Comparison of ENCODE assay signal across 33 mouse cellular contexts in the genomic region with DNA sequence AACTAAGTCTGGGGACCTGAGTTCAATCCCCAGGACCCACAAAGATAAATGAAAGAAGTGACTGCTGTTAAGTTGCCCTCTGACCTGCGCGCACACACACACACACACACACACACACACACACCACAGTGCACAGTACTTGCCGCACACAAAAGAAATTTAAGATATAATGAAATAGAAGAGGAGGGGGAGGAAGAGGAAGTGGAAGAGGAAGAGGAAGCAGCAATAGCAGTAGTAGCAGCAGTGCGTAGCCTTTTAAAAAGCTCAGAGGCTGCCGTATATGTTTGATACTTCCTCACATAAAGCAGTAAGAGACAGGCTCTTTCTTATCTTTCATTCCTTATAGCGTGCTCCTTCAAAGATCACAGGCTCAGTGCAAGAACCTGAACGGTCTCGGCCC.
DNase-seq lines count a peak whose midpoint lies in the region; ATAC-seq and TF ChIP-seq lines count a peak whose summit lies in the region.
"Had no signal": no experiment of that assay in that cellular context is flagged by ENCODE, and none has a peak within 500 bp of the region (broad histone marks: within the 10 kb centered on the region; RNA-seq: fewer than 3 reads in every experiment).

No protein-coding gene starts in this region.

- H3K4me3 ChIP-seq in spleen, adult 2 months (ENCODE audit: extremely low read depth, insufficient read depth, insufficient read length), result no peak overlapping the region
- H3K4me3 ChIP-seq: embryonic facial prominence, embryonic 12.5 days; gastrocnemius, adult 2 months; heart, adult 2 months; heart, embryonic 12.5 days; hindbrain, embryonic 15.5 days; limb, embryonic 13.5 days; liver, embryonic 13.5 days; myocyte; neural tube, embryonic 13.5 days; stomach, embryonic 15.5 days had no signal

- peaks cover 3% of the 10 kb centered on the region; the same call in 1 of the 2 replicates for H3K36me3 ChIP-seq in spleen, adult 2 months (ENCODE audit: control insufficient read depth, insufficient read depth, low read length)
- peaks cover 3% of the 10 kb centered on the region; the same call in 1 of the 2 replicates for H3K36me3 ChIP-seq in splenic B cell, adult 2 months (ENCODE audit: control insufficient read depth, insufficient read depth, low read length, poor library complexity, severe bottlenecking)
- H3K36me3 ChIP-seq: stomach, embryonic 15.5 days had no signal

- TF ChIP-seq POLR2A in spleen, adult 2 months (IDR thresholded peaks at IDR 0.05; ENCODE audit: low read depth, low read length), result no peak

- TF ChIP-seq CTCF in spleen, adult 2 months (IDR thresholded peaks at IDR 0.05; ENCODE audit: extremely low read depth, insufficient read depth, insufficient read length, insufficient replicate concordance), result no peak

- peaks cover 9% of the 10 kb centered on the region; the same call in 1 of the 2 replicates for H3K4me1 ChIP-seq in spleen, adult 2 months (ENCODE audit: control insufficient read depth, insufficient read depth, insufficient read length)

- no peaks in the 10 kb centered on the region for H3K27me3 ChIP-seq in spleen, adult 2 months (ENCODE audit: control insufficient read depth, insufficient read depth, low read length)
- no peaks in the 10 kb centered on the region for H3K27me3 ChIP-seq in splenic B cell, adult 2 months (ENCODE audit: control insufficient read depth, insufficient read depth, low read length, poor library complexity, severe bottlenecking)
- H3K27me3 ChIP-seq: embryonic facial prominence, embryonic 12.5 days; heart, embryonic 12.5 days; hindbrain, embryonic 15.5 days; limb, embryonic 13.5 days; liver, embryonic 13.5 days; neural tube, embryonic 13.5 days; stomach, embryonic 15.5 days had no signal

- peak; percentile 19 to 47 for DNase-seq in spleen, adult 2 months (ENCODE audit: low read depth in 1 of 2, low spot score in 2 of 2)
- no peak for DNase-seq in spleen, postnatal 4 days (ENCODE audit: low spot score in 2 of 2)
- DNase-seq in splenic B cell, adult 2 months (ENCODE audit: low read depth, low spot score), result peak; percentile 81
- no peak for DNase-seq in adrenal gland, adult 18-20 months (ENCODE audit: low spot score in 2 of 2)
- no peak for DNase-seq in layer of hippocampus, adult 9-10 months (ENCODE audit: low spot score)
- DNase-seq: adrenal gland, postnatal 25 days; cerebellum, adult 2 months; cerebellum, postnatal 14 days; embryo, embryonic 11 days; gastrocnemius, adult 2 months; gastrocnemius, postnatal 36 days; heart, adult 2 months; heart, postnatal 4 days; kidney, adult 11 months; kidney, postnatal 14 days; liver, embryonic 13.5 days; lung, adult 18-20 months; lung, postnatal 10 days; retina, postnatal 1 day; right cerebral cortex, postnatal 14 days; thymus, postnatal 14 days had no signal

- 46% methylated on average over 8 of the region's 8 CpGs for WGBS in spleen, adult 2 months

- H3K27ac ChIP-seq in spleen, adult 2 months (ENCODE audit: insufficient read depth, low read length), result peak overlapping the region; percentile 80
- H3K27ac ChIP-seq: embryonic facial prominence, embryonic 12.5 days; gastrocnemius, adult 2 months; heart, adult 2 months; hindbrain, embryonic 15.5 days; limb, embryonic 13.5 days; liver, embryonic 13.5 days; neural tube, embryonic 13.5 days; stomach, embryonic 15.5 days had no signal

- ATAC-seq in CD4-positive, CD25-positive, alpha-beta regulatory T cell, adult 4 months, result peak; percentile 34
- ATAC-seq in megakaryocyte, adult 5-6 weeks (ENCODE audit: poor library complexity, severe bottlenecking), result peak; percentile 90
- ATAC-seq: forebrain, embryonic 16.5 days; inflammation-experienced regulatory T-cells, adult 6 months; midbrain, embryonic 16.5 days had no signal

Comparison
In these comparisons a context has a peak if more than half of its experiments do, and no peak if none do; other contexts are left out.
1. DNase-seq: peak in spleen, adult 2 months (2 of 2) and splenic B cell, adult 2 months (single experiment); none in spleen, postnatal 4 days (0 of 2), adrenal gland, adult 18-20 months (0 of 2) and layer of hippocampus, adult 9-10 months (single experiment).